Mouse (Mus musculus) small intestine, adult 2 months (tissue): ENCODE results near the gene Scyl3.

Source experiments
- CTCF ChIP-seq: fragments of 200-500 bp; IDR thresholded peaks from 2 replicates; pipeline ENCODE4 v1.5.1; 2012; ENCODE audit warnings: low read depth, mild to moderate bottlenecking, control low read depth, inconsistent platforms, low read length, moderate library complexity, mixed read lengths; ENCODE audit not compliant: insufficient replicate concordance, insufficient read length; ENCODE audit errors: extremely low read depth
- POLR2A ChIP-seq: fragments of 200-500 bp; IDR thresholded peaks from 2 replicates; pipeline ENCODE4 v1.6.1; 2012; ENCODE audit warnings: low read depth, mild to moderate bottlenecking, control low read depth, inconsistent platforms, low read length, moderate library complexity

DNA sequence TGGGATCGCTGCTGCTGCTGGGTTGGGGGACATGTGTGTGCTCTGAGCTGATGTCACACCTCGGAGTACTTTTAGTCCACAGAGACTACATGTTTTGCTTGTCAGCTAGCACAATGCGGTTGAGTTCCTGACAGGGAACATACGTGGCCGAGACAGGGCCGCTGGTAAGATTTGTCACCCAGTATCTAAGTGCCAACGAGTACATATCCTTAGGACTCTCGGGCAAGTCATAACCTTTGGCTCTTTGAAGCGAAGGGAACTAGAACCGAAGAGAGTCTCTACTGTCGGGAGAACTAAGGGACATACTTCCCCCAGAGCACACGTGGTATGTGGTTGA lies 1.5 kb downstream of the Scyl3 start:
- no peak for TF ChIP-seq CTCF
- TF ChIP-seq POLR2A = no peak
